Mouse (Mus musculus): ENCODE data around the gene Themis. TPM values are rescaled to one million over a fixed set of nuclear protein-coding genes. Genes with fewer than 3 reads are reported as not detected.

The Themis gene
- total RNA-seq, 2 experiments from 2014 or later = not detected

GRCm38 (mm10) chr10:28811928-28812570 lies 143.9 kb downstream of the Themis start:
- DNase-seq = no peak

- DNase-seq = no peak
Measured at GRCm38 (mm10) chr10:28812571-28812936, 144.4 kb downstream of the Themis start.

DNA sequence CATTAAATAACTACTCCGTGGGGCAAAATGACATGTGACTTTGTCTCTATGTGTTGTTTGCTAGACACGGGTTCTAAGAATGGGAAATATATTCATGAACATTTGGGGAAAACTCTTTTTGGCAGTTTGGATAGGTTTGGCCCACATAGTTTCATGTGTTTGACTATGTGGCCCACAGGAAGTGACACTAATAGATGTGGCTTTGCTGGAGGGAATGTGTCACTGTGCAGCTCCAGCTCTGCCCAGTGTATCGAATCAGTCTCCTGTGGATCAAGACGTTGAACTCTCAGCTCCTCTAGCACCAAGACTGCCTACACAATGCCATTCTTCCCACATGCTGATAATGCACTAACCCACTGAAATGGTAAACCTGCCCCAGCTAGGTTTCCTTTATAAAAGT lies 148.0 kb downstream of the Themis start:
- DNase-seq = no peak

GRCm38 (mm10) chr10:28822320-28822719 lies 154.2 kb downstream of the Themis start:
- DNase-seq = no peak

GRCm38 (mm10) chr10:28842605-28843004 lies 174.4 kb downstream of the Themis start:
- DNase-seq = no peak

- peak; percentile 20 to 46 for DNase-seq
Measured at GRCm38 (mm10) chr10:28843755-28844717, 175.9 kb downstream of the Themis start.

GRCm38 (mm10) chr10:28856154-28856553 lies 188.0 kb downstream of the Themis start:
- no peak for DNase-seq

GRCm38 (mm10) chr10:28870580-28871354 lies 202.6 kb downstream of the Themis start:
- no peak for DNase-seq

DNA sequence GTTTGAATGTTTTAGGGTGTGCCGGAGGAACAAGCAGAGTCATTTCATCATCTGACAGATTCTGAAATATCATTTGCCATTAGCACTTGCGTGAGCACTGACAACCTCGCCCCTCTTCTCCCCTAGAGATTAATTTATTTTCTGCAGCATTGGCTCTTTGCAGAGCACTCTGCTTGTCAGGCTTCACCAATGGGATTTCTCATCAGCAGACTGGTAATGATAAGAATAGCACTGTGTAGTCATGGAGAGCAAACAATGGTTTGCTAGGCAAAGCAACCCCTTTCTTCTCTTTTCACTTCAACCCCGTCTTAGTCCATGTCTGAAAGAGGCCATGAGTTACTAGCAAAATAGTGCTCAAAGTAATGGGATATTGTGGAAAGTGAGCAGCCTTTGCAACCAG lies 206.4 kb downstream of the Themis start:
- no peak for DNase-seq

DNA sequence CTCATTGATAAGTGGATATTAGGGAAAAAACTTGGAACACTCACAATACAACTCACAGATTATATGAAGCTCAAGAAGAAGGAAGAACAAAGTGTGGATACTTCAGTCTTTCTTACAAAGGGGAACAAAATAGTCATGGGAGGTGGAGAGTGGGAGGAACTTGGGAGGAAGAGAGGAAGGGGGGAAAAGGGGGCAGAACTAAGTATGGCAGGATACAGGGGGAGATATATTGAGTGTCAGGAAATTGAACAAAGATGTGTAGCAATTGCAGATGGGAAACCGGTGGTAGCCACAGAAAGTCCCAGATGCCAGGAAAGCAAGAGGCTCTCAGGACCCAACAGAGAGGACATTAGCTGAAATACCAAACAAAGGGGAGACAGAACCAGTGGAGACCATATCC lies 219.5 kb downstream of the Themis start:
- DNase-seq = no peak

GRCm38 (mm10) chr10:28890886-28891285 lies 222.7 kb downstream of the Themis start:
- DNase-seq = no peak

GRCm38 (mm10) chr10:28898351-28898750 lies 230.2 kb downstream of the Themis start:
- DNase-seq = no peak
